Mouse (Mus musculus): Measurements from ENCODE around the gene Hist1h2bm. TPM values are rescaled to one million over a fixed set of nuclear protein-coding genes. Genes with fewer than 3 reads are reported as not detected.
"Not testable (repeated sequence)": the region's sequence is repeated elsewhere in the genome, so short reads cannot be mapped to it uniquely, and the experiment has no call there.

The Hist1h2bm gene
- polyA plus RNA-seq, 1 experiment: 0.38 TPM

GRCm38 (mm10) chr13:21745006-21745405, 23.2 kb downstream of the Hist1h2bm start:
- no peak overlapping the region for H3K4me3 ChIP-seq (ENCODE audit: insufficient read depth, low read depth, low read length)
- TF ChIP-seq POLR2A (IDR thresholded peaks at IDR 0.05; ENCODE audit: low read depth, low read length): no peak
- TF ChIP-seq CTCF (conservative IDR thresholded peaks at IDR 0.05; ENCODE audit: insufficient read depth, insufficient read length, low read depth, low read length): no peak
- no peak overlapping the region for H3K27ac ChIP-seq (ENCODE audit: insufficient read depth, low read depth, low read length)
- 87% methylated on average over 1 of the region's 1 CpGs for WGBS
- no peaks in the 10 kb centered on the region for H3K4me1 ChIP-seq (ENCODE audit: control insufficient read depth, insufficient read depth, low read length)
- H3K36me3 ChIP-seq (ENCODE audit: control insufficient read depth, insufficient read depth, low read length): no peaks in the 10 kb centered on the region
- DNase-seq: no peak
- H3K27me3 ChIP-seq (replicated peaks; ENCODE audit: control insufficient read depth, insufficient read depth, low read length): no peaks in the 10 kb centered on the region

- Histone ChIP-seq H3K27ac (ENCODE audit: insufficient read depth, low read depth, low read length) (no peak overlapping the region), H3K4me3 (ENCODE audit: insufficient read depth, low read depth, low read length) (peak overlapping the region; percentile 45), H3K4me1 (ENCODE audit: control insufficient read depth, insufficient read depth, low read length) (no peaks in the 10 kb centered on the region), H3K27me3 (replicated peaks; ENCODE audit: control insufficient read depth, insufficient read depth, low read length) (0 out of 2 replicates have a peak, but pooled peaks cover 1% of the 10 kb centered on the region), H3K36me3 (ENCODE audit: control insufficient read depth, insufficient read depth, low read length) (no peaks in the 10 kb centered on the region)
- no peak for TF ChIP-seq CTCF (conservative IDR thresholded peaks at IDR 0.05; ENCODE audit: insufficient read depth, insufficient read length, low read depth, low read length)
- TF ChIP-seq POLR2A (IDR thresholded peaks at IDR 0.05; ENCODE audit: low read depth, low read length): no peak
- no peak for DNase-seq
- WGBS: 26% methylated on average over 5 of the region's 5 CpGs
Measured at GRCm38 (mm10) chr13:21749387-21750158, 27.7 kb downstream of the Hist1h2bm start.

GRCm38 (mm10) chr13:21750159-21751017, 28.5 kb downstream of the Hist1h2bm start, which contains the start of gene Hist1h4k:
Hist1h4k (minus strand) TSS chr13:21750505.
- 1% methylated on average over 50 of the region's 56 CpGs for WGBS
- not testable (repeated sequence) for H3K27ac ChIP-seq (ENCODE audit: insufficient read depth, low read depth, low read length)
- TF ChIP-seq POLR2A (IDR thresholded peaks at IDR 0.05; ENCODE audit: low read depth, low read length): peak; percentile 52

GRCm38 (mm10) chr13:21751417-21751816, 29.6 kb downstream of the Hist1h2bm start:
- Histone ChIP-seq H3K4me3 (ENCODE audit: insufficient read depth, low read depth, low read length) (no peak overlapping the region), H3K4me1 (ENCODE audit: control insufficient read depth, insufficient read depth, low read length) (no peaks in the 10 kb centered on the region), H3K36me3 (ENCODE audit: control insufficient read depth, insufficient read depth, low read length) (no peaks in the 10 kb centered on the region), H3K27me3 (replicated peaks; ENCODE audit: control insufficient read depth, insufficient read depth, low read length) (0 out of 2 replicates have a peak, but pooled peaks cover 1% of the 10 kb centered on the region), H3K27ac (ENCODE audit: insufficient read depth, low read depth, low read length) (no peak overlapping the region)
- no peak for TF ChIP-seq CTCF (conservative IDR thresholded peaks at IDR 0.05; ENCODE audit: insufficient read depth, insufficient read length, low read depth, low read length)
- no peak for TF ChIP-seq POLR2A (IDR thresholded peaks at IDR 0.05; ENCODE audit: low read depth, low read length)
- no peak for DNase-seq

More at GRCm38 (mm10) chr13:21750159-21751017, 28.5 kb downstream of the Hist1h2bm start, which contains the start of gene Hist1h4k:
- peak within 1 kb of the TSS; percentile 45 for H3K4me3 ChIP-seq (ENCODE audit: insufficient read depth, low read depth, low read length)
- DNase-seq: peak; percentile 83
- not testable (repeated sequence) for H3K4me1 ChIP-seq (ENCODE audit: control insufficient read depth, insufficient read depth, low read length); H3K27me3 ChIP-seq (replicated peaks; ENCODE audit: control insufficient read depth, insufficient read depth, low read length); H3K36me3 ChIP-seq (ENCODE audit: control insufficient read depth, insufficient read depth, low read length)

GRCm38 (mm10) chr13:21751827-21752226, 30.0 kb downstream of the Hist1h2bm start:
- WGBS: 89% methylated on average over 3 of the region's 3 CpGs
- TF ChIP-seq POLR2A (IDR thresholded peaks at IDR 0.05; ENCODE audit: low read depth, low read length) (no peak), CTCF (conservative IDR thresholded peaks at IDR 0.05; ENCODE audit: insufficient read depth, insufficient read length, low read depth, low read length) (no peak)
- Histone ChIP-seq H3K27ac (ENCODE audit: insufficient read depth, low read depth, low read length) (no peak overlapping the region), H3K4me3 (ENCODE audit: insufficient read depth, low read depth, low read length) (no peak overlapping the region), H3K4me1 (ENCODE audit: control insufficient read depth, insufficient read depth, low read length) (no peaks in the 10 kb centered on the region), H3K36me3 (ENCODE audit: control insufficient read depth, insufficient read depth, low read length) (no peaks in the 10 kb centered on the region), H3K27me3 (replicated peaks; ENCODE audit: control insufficient read depth, insufficient read depth, low read length) (0 out of 2 replicates have a peak, but pooled peaks cover 1% of the 10 kb centered on the region)
- DNase-seq: no peak

- no peak overlapping the region for H3K4me3 ChIP-seq (ENCODE audit: insufficient read depth, low read depth, low read length)
Measured at GRCm38 (mm10) chr13:21752356-21752755, 30.5 kb downstream of the Hist1h2bm start.

More at GRCm38 (mm10) chr13:21752356-21752755, 30.5 kb downstream of the Hist1h2bm start:
- Histone ChIP-seq H3K27ac (ENCODE audit: insufficient read depth, low read depth, low read length) (no peak overlapping the region), H3K27me3 (replicated peaks; ENCODE audit: control insufficient read depth, insufficient read depth, low read length) (0 out of 2 replicates have a peak, but pooled peaks cover 1% of the 10 kb centered on the region), H3K36me3 (ENCODE audit: control insufficient read depth, insufficient read depth, low read length) (no peaks in the 10 kb centered on the region), H3K4me1 (ENCODE audit: control insufficient read depth, insufficient read depth, low read length) (no peaks in the 10 kb centered on the region)
- TF ChIP-seq POLR2A (IDR thresholded peaks at IDR 0.05; ENCODE audit: low read depth, low read length) (no peak), CTCF (conservative IDR thresholded peaks at IDR 0.05; ENCODE audit: insufficient read depth, insufficient read length, low read depth, low read length) (no peak)
- no peak for DNase-seq
- 50% methylated on average over 3 of the region's 3 CpGs for WGBS

Data from kidney, adult 2 months (tissue).